Comparison of ENCODE assay signal across 8 mouse cellular contexts in genomic region chr1:180390321-180390731, GRCm38 (mm10).
DNase-seq lines count a peak whose midpoint lies in the region; ATAC-seq and TF ChIP-seq lines count a peak whose summit lies in the region.

No protein-coding gene starts in this region.

- no peaks in the 10 kb centered on the region for H3K79me2 ChIP-seq in liver, adult 2 months (ENCODE audit: control insufficient read depth, insufficient read depth, low read length)

- WGBS in liver, adult 2 months = 23% methylated on average over 3 of the region's 3 CpGs
- 36% methylated on average over 3 of the region's 3 CpGs for WGBS in liver, embryonic 12.5 days (ENCODE audit: insufficient replicate concordance)
- WGBS in forebrain, embryonic 12.5 days = 67% methylated on average over 3 of the region's 3 CpGs
- 76% methylated on average over 3 of the region's 3 CpGs for WGBS in forebrain, embryonic 11.5 days
- 75% methylated on average over 3 of the region's 3 CpGs for WGBS in forebrain, embryonic 16.5 days

- H3K4me3 ChIP-seq in liver, adult 2 months (ENCODE audit: insufficient read depth, low read depth, low read length) = no peak overlapping the region
- no peak overlapping the region for H3K4me3 ChIP-seq in liver, embryonic 12.5 days
- H3K4me3 ChIP-seq in forebrain, embryonic 12.5 days (replicated peaks) = no peak overlapping the region
- no peak overlapping the region for H3K4me3 ChIP-seq in forebrain, embryonic 11.5 days (ENCODE audit: low read depth, low read length)
- no peak overlapping the region for H3K4me3 ChIP-seq in forebrain, embryonic 16.5 days (replicated peaks; ENCODE audit: low read length)

- H3K27ac ChIP-seq in liver, adult 2 months (replicated peaks; ENCODE audit: insufficient read depth, low read depth, low read length) = 0 out of 2 replicates have a peak overlapping the region, but pooled peaks have one; percentile 7
- H3K27ac ChIP-seq in liver, embryonic 12.5 days = no peak overlapping the region
- H3K27ac ChIP-seq in forebrain, embryonic 12.5 days = no peak overlapping the region
- no peak overlapping the region for H3K27ac ChIP-seq in forebrain, embryonic 11.5 days (ENCODE audit: low read depth, low read length)
- H3K27ac ChIP-seq in forebrain, embryonic 16.5 days (ENCODE audit: low read length) = no peak overlapping the region

- H3K4me1 ChIP-seq in liver, adult 2 months (ENCODE audit: control insufficient read depth, insufficient read depth, low read length) = peaks cover 15% of the 10 kb centered on the region
- H3K4me1 ChIP-seq in liver, embryonic 12.5 days = peaks cover 72% of the 10 kb centered on the region
- H3K4me1 ChIP-seq in forebrain, embryonic 12.5 days = peaks cover 16% of the 10 kb centered on the region
- no peaks in the 10 kb centered on the region for H3K4me1 ChIP-seq in forebrain, embryonic 11.5 days (replicated peaks; ENCODE audit: control insufficient read depth, insufficient read depth, low read length)
- H3K4me1 ChIP-seq in forebrain, embryonic 16.5 days (replicated peaks; ENCODE audit: control insufficient read depth, insufficient read depth, low read length) = peaks cover 14% of the 10 kb centered on the region

- no peak for ATAC-seq in liver, embryonic 12.5 days
- peak; percentile 59 for ATAC-seq in inflammation-experienced regulatory T-cells, adult 6 months
- no peak for ATAC-seq in forebrain, embryonic 12.5 days (ENCODE audit: low FRiP score)
- no peak for ATAC-seq in forebrain, embryonic 11.5 days (replicated peaks; ENCODE audit: low FRiP score)
- no peak for ATAC-seq in forebrain, embryonic 16.5 days

- DNase-seq in liver, adult 2 months (ENCODE audit: extremely low read depth, low read depth, low spot score) = peak; percentile 70
- DNase-seq in cerebellum, adult 8-10 months = peak; percentile 50
- peak; percentile 75 to 76 for DNase-seq in spleen, postnatal 36 days (ENCODE audit: low spot score in 2 of 2)
- DNase-seq in forebrain, embryonic 11.5 days (ENCODE audit: low spot score) = no peak

- no peaks in the 10 kb centered on the region for H3K27me3 ChIP-seq in liver, adult 2 months (ENCODE audit: control insufficient read depth, insufficient read depth, low read length)
- H3K27me3 ChIP-seq in liver, embryonic 12.5 days (replicated peaks) = no peaks in the 10 kb centered on the region
- H3K27me3 ChIP-seq in forebrain, embryonic 12.5 days = no peaks in the 10 kb centered on the region
- no peaks in the 10 kb centered on the region for H3K27me3 ChIP-seq in forebrain, embryonic 11.5 days (ENCODE audit: control insufficient read depth, insufficient read depth, low read length)
- no peaks in the 10 kb centered on the region for H3K27me3 ChIP-seq in forebrain, embryonic 16.5 days (replicated peaks; ENCODE audit: control insufficient read depth, insufficient read depth, low read length)

- no peaks in the 10 kb centered on the region for H3K9me3 ChIP-seq in liver, embryonic 12.5 days (replicated peaks)
- H3K9me3 ChIP-seq in forebrain, embryonic 12.5 days = no peaks in the 10 kb centered on the region
- H3K9me3 ChIP-seq in forebrain, embryonic 11.5 days (ENCODE audit: control insufficient read depth, low read length) = no peaks in the 10 kb centered on the region
- no peaks in the 10 kb centered on the region for H3K9me3 ChIP-seq in forebrain, embryonic 16.5 days (ENCODE audit: control insufficient read depth, low read length)

- no peak for TF ChIP-seq CTCF in liver, adult 2 months (IDR thresholded peaks at IDR 0.05; ENCODE audit: low read depth, low read length)

- no peak overlapping the region for H3K9ac ChIP-seq in liver, adult 2 months (ENCODE audit: low read depth, low read length)
- no peak overlapping the region for H3K9ac ChIP-seq in liver, embryonic 12.5 days
- H3K9ac ChIP-seq in forebrain, embryonic 12.5 days = no peak overlapping the region
- no peak overlapping the region for H3K9ac ChIP-seq in forebrain, embryonic 11.5 days (ENCODE audit: low read length)
- no peak overlapping the region for H3K9ac ChIP-seq in forebrain, embryonic 16.5 days (replicated peaks; ENCODE audit: low read depth, low read length)

- TF ChIP-seq POLR2A in liver, adult 2 months (IDR thresholded peaks at IDR 0.05; ENCODE audit: extremely low read depth, insufficient read depth, low read length) = no peak

- no peak overlapping the region for H3K4me2 ChIP-seq in liver, embryonic 12.5 days
- H3K4me2 ChIP-seq in forebrain, embryonic 12.5 days = no peak overlapping the region
- no peak overlapping the region for H3K4me2 ChIP-seq in forebrain, embryonic 11.5 days (ENCODE audit: low read depth, low read length, severe bottlenecking)
- no peak overlapping the region for H3K4me2 ChIP-seq in forebrain, embryonic 16.5 days (ENCODE audit: low read length)

- no peaks in the 10 kb centered on the region for H3K36me3 ChIP-seq in liver, adult 2 months (ENCODE audit: control insufficient read depth, insufficient read depth, low read length)
- H3K36me3 ChIP-seq in liver, embryonic 12.5 days = no peaks in the 10 kb centered on the region
- no peaks in the 10 kb centered on the region for H3K36me3 ChIP-seq in forebrain, embryonic 12.5 days (replicated peaks)
- no peaks in the 10 kb centered on the region for H3K36me3 ChIP-seq in forebrain, embryonic 11.5 days (ENCODE audit: control insufficient read depth, insufficient read depth, low read length)
- no peaks in the 10 kb centered on the region for H3K36me3 ChIP-seq in forebrain, embryonic 16.5 days (ENCODE audit: control insufficient read depth, insufficient read depth)
